25 mouse cellular contexts compared by ENCODE assay signal in the genomic region with DNA sequence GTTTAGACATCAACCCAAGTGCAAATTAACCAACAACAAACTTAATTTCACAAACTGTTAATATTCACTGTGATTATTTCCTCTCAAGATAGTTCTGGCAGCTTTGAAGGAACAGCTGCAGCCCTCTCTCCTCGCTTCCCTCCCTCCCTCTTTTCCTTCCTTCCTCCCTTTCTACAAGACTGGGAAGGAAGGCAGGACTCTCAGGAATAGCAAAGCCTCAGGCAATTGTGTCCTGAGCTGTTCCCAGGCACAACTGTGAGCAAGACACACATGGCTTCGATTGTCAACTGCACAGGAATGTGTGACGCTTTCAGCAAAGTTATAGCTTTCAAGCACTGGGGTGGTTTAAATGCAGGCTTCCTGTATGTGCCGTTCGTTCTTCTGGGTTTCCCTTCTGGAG.
A peak's percentile ranks its signal among the peaks of the same experiment; 100 is the strongest.
DNase-seq lines count a peak whose midpoint lies in the region; ATAC-seq lines count a peak whose summit lies in the region.
"Had no signal": no experiment of that assay in that cellular context is flagged by ENCODE, and none has a peak within 500 bp of the region (broad histone marks: within the 10 kb centered on the region; RNA-seq: fewer than 3 reads in every experiment).

No protein-coding gene starts in this region.

- H3K9me3 ChIP-seq in forebrain, embryonic 16.5 days (ENCODE audit: control insufficient read depth, low read length) = no peaks in the 10 kb centered on the region
- no peaks in the 10 kb centered on the region for H3K9me3 ChIP-seq in forebrain, embryonic 12.5 days
- H3K9me3 ChIP-seq in embryonic facial prominence, embryonic 11.5 days (replicated peaks; ENCODE audit: control insufficient read depth, low read length) = no peaks in the 10 kb centered on the region
- H3K9me3 ChIP-seq in limb, embryonic 10.5 days (replicated peaks) = no peaks in the 10 kb centered on the region
- H3K9me3 ChIP-seq: forebrain, embryonic 10.5 days; hindbrain, embryonic 10.5 days; intestine, embryonic 15.5 days; liver, embryonic 12.5 days; neural tube, embryonic 15.5 days had no signal

- no peak overlapping the region for H3K4me3 ChIP-seq in forebrain, embryonic 16.5 days (replicated peaks; ENCODE audit: low read length)
- H3K4me3 ChIP-seq in forebrain, embryonic 12.5 days (replicated peaks) = no peak overlapping the region
- no peak overlapping the region for H3K4me3 ChIP-seq in embryonic facial prominence, embryonic 11.5 days (ENCODE audit: low read depth, low read length)
- no peak overlapping the region for H3K4me3 ChIP-seq in limb, embryonic 10.5 days
- H3K4me3 ChIP-seq: forebrain, embryonic 10.5 days; gastrocnemius, adult 2 months; hindbrain, embryonic 10.5 days; intestine, embryonic 15.5 days; liver, embryonic 12.5 days; midbrain, embryonic 10.5 days; neural tube, embryonic 15.5 days had no signal

- H3K27me3 ChIP-seq in forebrain, embryonic 16.5 days (replicated peaks; ENCODE audit: control insufficient read depth, insufficient read depth, low read length) = no peaks in the 10 kb centered on the region
- H3K27me3 ChIP-seq in forebrain, embryonic 12.5 days = no peaks in the 10 kb centered on the region; the same call in 1 of the 2 replicates
- H3K27me3 ChIP-seq in embryonic facial prominence, embryonic 11.5 days (ENCODE audit: control insufficient read depth, insufficient read depth, low read length) = no peaks in the 10 kb centered on the region
- no peaks in the 10 kb centered on the region for H3K27me3 ChIP-seq in limb, embryonic 10.5 days (ENCODE audit: low read depth, poor library complexity, severe bottlenecking)
- H3K27me3 ChIP-seq: intestine, embryonic 15.5 days; liver, embryonic 12.5 days; neural tube, embryonic 15.5 days had no signal

- H3K4me1 ChIP-seq in forebrain, embryonic 16.5 days (replicated peaks; ENCODE audit: control insufficient read depth, insufficient read depth, low read length) = peaks cover 10% of the 10 kb centered on the region
- no peaks in the 10 kb centered on the region for H3K4me1 ChIP-seq in forebrain, embryonic 12.5 days
- no peaks in the 10 kb centered on the region for H3K4me1 ChIP-seq in embryonic facial prominence, embryonic 11.5 days (ENCODE audit: control insufficient read depth, insufficient read depth, low read length)
- peaks cover 31% of the 10 kb centered on the region for H3K4me1 ChIP-seq in limb, embryonic 10.5 days
- H3K4me1 ChIP-seq: intestine, embryonic 15.5 days; liver, embryonic 12.5 days; neural tube, embryonic 15.5 days had no signal

- DNase-seq in brain, adult 2 months (ENCODE audit: low read depth, low spot score) = peak; percentile 45
- peak; percentile 56 for DNase-seq in embryonic facial prominence, embryonic 11.5 days (ENCODE audit: low spot score)
- DNase-seq in limb, embryonic 10.5 days (ENCODE audit: low spot score) = no peak
- no peak for DNase-seq in adrenal gland, postnatal 14 days
- DNase-seq in cerebellum, adult 8-10 months = no peak
- DNase-seq in kidney, adult 11 months = no peak
- DNase-seq: cerebellum, adult 2 months; cerebellum, postnatal 36 days; gastrocnemius, adult 2 months; kidney, adult 9 months; kidney, postnatal 36 days; layer of hippocampus, postnatal 36 days; lung, adult 18-20 months; lung, postnatal 10 days; thymus, adult 18-20 months; thymus, postnatal 4 days had no signal

- no peak overlapping the region for H3K9ac ChIP-seq in forebrain, embryonic 16.5 days (replicated peaks; ENCODE audit: low read depth, low read length)
- H3K9ac ChIP-seq in forebrain, embryonic 12.5 days = no peak overlapping the region
- no peak overlapping the region for H3K9ac ChIP-seq in embryonic facial prominence, embryonic 11.5 days (replicated peaks; ENCODE audit: low read length)
- H3K9ac ChIP-seq: intestine, embryonic 15.5 days; liver, embryonic 12.5 days; neural tube, embryonic 15.5 days had no signal

- ATAC-seq in forebrain, embryonic 16.5 days = peak; percentile 38; the same call in 1 of the 2 replicates
- ATAC-seq in forebrain, embryonic 12.5 days (ENCODE audit: low FRiP score) = no peak
- no peak for ATAC-seq in embryonic facial prominence, embryonic 11.5 days (replicated peaks; ENCODE audit: insufficient number of reproducible peaks, low FRiP score, low TSS enrichment, low read depth)
- ATAC-seq: hindbrain, embryonic 16.5 days; intestine, embryonic 15.5 days; liver, embryonic 12.5 days had no signal

- no peak overlapping the region for H3K4me2 ChIP-seq in forebrain, embryonic 16.5 days (ENCODE audit: low read length)
- no peak overlapping the region for H3K4me2 ChIP-seq in forebrain, embryonic 12.5 days
- no peak overlapping the region for H3K4me2 ChIP-seq in embryonic facial prominence, embryonic 11.5 days (ENCODE audit: low read depth, low read length)
- H3K4me2 ChIP-seq: intestine, embryonic 15.5 days; liver, embryonic 12.5 days; neural tube, embryonic 15.5 days had no signal

- WGBS in forebrain, embryonic 16.5 days = 66% methylated on average over 5 of the region's 5 CpGs
- WGBS in forebrain, embryonic 12.5 days = 84% methylated on average over 5 of the region's 5 CpGs
- WGBS in embryonic facial prominence, embryonic 11.5 days = 33% methylated on average over 5 of the region's 5 CpGs
- 51% methylated on average over 5 of the region's 5 CpGs for WGBS in limb, embryonic 10.5 days

- no peaks in the 10 kb centered on the region for H3K36me3 ChIP-seq in forebrain, embryonic 16.5 days (ENCODE audit: control insufficient read depth, insufficient read depth)
- H3K36me3 ChIP-seq in forebrain, embryonic 12.5 days (replicated peaks) = no peaks in the 10 kb centered on the region
- H3K36me3 ChIP-seq in embryonic facial prominence, embryonic 11.5 days (replicated peaks; ENCODE audit: control insufficient read depth, insufficient read depth, low read depth, low read length) = no peaks in the 10 kb centered on the region
- no peaks in the 10 kb centered on the region for H3K36me3 ChIP-seq in limb, embryonic 10.5 days
- H3K36me3 ChIP-seq: forebrain, embryonic 10.5 days; hindbrain, embryonic 10.5 days; intestine, embryonic 15.5 days; liver, embryonic 12.5 days; neural tube, embryonic 15.5 days had no signal

- H3K27ac ChIP-seq in forebrain, embryonic 16.5 days (ENCODE audit: low read length) = 0 out of 2 replicates have a peak overlapping the region, but pooled peaks have one; percentile 18
- H3K27ac ChIP-seq in forebrain, embryonic 12.5 days = no peak overlapping the region
- no peak overlapping the region for H3K27ac ChIP-seq in embryonic facial prominence, embryonic 11.5 days (replicated peaks; ENCODE audit: low read depth, low read length)
- H3K27ac ChIP-seq in limb, embryonic 10.5 days = peak overlapping the region; percentile 68; the same call in 1 of the 2 replicates
- H3K27ac ChIP-seq: forebrain, embryonic 10.5 days; gastrocnemius, adult 2 months; hindbrain, embryonic 10.5 days; intestine, embryonic 15.5 days; liver, embryonic 12.5 days; midbrain, embryonic 10.5 days; neural tube, embryonic 15.5 days had no signal

Comparison
In these comparisons a context has a peak if more than half of its experiments do, and no peak if none do; other contexts are left out.
1. H3K27ac ChIP-seq: peak in forebrain, embryonic 16.5 days (single experiment) and limb, embryonic 10.5 days (single experiment); none in forebrain, embryonic 12.5 days (single experiment) and embryonic facial prominence, embryonic 11.5 days (single experiment).
2. DNase-seq: peak in brain, adult 2 months (single experiment) and embryonic facial prominence, embryonic 11.5 days (single experiment); none in limb, embryonic 10.5 days (single experiment), adrenal gland, postnatal 14 days (single experiment), cerebellum, adult 8-10 months (single experiment) and kidney, adult 11 months (single experiment).